Mouse (Mus musculus) embryonic fibroblast, embryonic 13.5 days (primary cell): Measurements from ENCODE around the gene Bahd1. TPM values are rescaled to one million over a fixed set of nuclear protein-coding genes. Genes with fewer than 3 reads are reported as not detected.

Experiments
- H3K27ac ChIP-seq: 2 replicates; pipeline ENCODE4 v1.5.1; 2012; ENCODE audit warnings: low read length, control low read depth, inconsistent platforms; ENCODE audit not compliant: insufficient read depth
- H3K4me1 ChIP-seq: 2 replicates; pipeline ENCODE4 v1.6.1; 2011; ENCODE audit warnings: low read length; ENCODE audit not compliant: control insufficient read depth, insufficient read depth
- H3K4me3 ChIP-seq: 2 replicates; pipeline ENCODE4 v1.5.1; 2011; ENCODE audit warnings: mild to moderate bottlenecking, control low read depth, low read length; ENCODE audit not compliant: insufficient read depth
- CTCF ChIP-seq: IDR thresholded peaks from 2 replicates; pipeline ENCODE4 v1.5.1; 2011; ENCODE audit warnings: mild to moderate bottlenecking, control low read depth, low read length, moderate library complexity, borderline replicate concordance; ENCODE audit not compliant: insufficient read depth
- POLR2A ChIP-seq: IDR thresholded peaks from 2 replicates; pipeline ENCODE4 v1.6.1; 2011; ENCODE audit warnings: low read depth, mild to moderate bottlenecking, control low read depth, low read length, moderate library complexity
- polyA plus RNA-seq: library from polyadenylated mRNA; stranded (reverse); fragments of >200 nt; gene quantifications from 2 replicates; pipeline ENCODE4 v1.2.4, GENCODE M21; 2011; ENCODE audit warnings: low read depth; ENCODE audit not compliant: missing spikeins, insufficient read length

Bahd1 gene
- polyA plus RNA-seq, 1 experiment: 12.9 TPM

DNA sequence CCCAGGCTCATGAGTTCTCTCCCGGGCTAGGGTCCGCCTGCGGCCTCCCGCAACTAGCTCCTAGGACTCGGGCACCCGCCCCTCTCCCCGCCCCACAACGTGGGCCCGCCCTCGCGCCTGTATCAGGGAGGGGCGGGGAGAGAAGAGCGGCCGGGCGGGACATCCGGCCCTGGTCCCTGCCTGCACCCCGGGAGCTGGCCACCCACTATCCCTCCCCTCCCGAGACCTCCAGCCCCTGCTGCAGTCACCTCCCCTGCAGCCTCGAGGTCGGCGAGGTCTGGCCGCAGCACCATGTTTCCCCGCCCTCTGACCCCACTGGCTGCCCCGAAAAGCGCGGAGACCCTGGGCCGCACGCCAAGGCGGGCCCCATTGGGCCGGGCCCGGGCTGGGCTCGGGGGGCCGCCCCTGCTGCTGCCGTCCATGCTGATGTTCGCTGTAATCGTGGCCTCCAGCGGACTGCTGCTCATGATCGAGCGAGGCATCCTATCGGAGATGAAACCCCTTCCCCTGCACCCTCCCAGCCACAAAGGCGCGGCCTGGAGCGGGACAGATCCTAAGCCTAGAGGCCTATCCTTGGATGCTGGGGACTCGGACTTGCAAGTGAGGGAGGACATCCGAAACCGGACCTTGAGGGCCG is 26.3 kb downstream of the Bahd1 start, which contains the start of gene Chst14:
Gene Chst14, plus strand, starts transcription at position 136 of the 637 bp plus-strand sequence.
- Histone ChIP-seq H3K27ac (no peak within 1 kb of the TSS), H3K4me3 (peak within 1 kb of the TSS; percentile 73), H3K4me1 (no peaks in the 10 kb centered on the region)
- peak; percentile 82 for TF ChIP-seq POLR2A
- no peak for TF ChIP-seq CTCF

DNA sequence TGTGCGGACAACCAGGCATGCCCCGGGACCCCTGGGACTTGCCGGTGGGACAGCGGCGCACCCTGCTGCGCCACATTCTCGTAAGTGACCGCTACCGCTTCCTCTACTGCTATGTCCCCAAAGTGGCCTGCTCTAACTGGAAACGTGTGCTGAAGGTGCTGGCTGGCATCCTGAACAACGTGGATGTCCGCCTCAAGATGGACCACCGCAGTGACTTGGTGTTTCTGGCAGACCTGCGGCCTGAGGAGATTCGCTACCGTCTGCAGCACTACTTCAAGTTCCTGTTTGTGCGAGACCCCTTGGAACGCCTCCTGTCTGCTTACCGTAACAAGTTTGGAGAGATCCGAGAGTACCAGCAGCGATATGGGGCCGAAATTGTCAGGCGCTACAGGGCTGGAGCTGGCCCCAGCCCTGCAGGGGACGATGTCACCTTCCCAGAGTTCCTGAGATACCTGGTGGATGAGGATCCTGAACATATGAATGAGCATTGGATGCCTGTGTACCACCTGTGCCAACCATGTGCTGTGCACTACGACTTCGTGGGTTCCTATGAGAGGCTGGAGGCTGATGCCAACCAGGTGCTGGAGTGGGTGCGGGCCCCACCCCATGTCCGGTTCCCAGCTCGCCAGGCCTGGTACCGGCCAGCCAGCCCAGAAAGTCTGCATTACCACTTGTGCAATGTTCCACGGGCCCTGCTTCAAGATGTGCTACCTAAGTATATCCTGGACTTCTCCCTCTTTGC is 27.0 kb downstream of the Bahd1 start:
- TF ChIP-seq POLR2A (no peak; the same call in 1 of the 2 replicates), CTCF (no peak)
- Histone ChIP-seq H3K4me1 (no peaks in the 10 kb centered on the region), H3K4me3 (peak overlapping the region; percentile 73), H3K27ac (no peak overlapping the region)

DNA sequence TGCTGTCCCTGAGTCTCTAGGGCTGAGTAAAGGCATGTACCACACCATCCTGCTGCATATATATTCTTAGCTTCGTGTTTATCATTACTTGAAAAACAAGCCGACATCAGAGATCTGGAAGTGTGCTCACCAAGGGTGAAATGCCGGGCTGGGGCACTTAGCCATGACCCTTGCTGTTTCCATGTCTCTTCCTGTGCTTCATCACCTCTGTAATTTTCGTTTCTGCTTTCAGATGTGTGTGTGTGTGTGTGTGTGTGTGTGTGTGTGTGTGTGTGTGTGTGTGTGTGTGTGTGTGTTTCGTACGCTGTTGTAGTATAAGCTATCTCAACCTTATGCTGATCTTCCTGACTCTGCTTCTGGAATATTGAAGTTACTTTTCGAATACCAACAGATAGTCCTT is 41.2 kb downstream of the Bahd1 start:
- no peak overlapping the region for H3K27ac ChIP-seq
- no peak overlapping the region for H3K4me3 ChIP-seq
- H3K4me1 ChIP-seq: no peaks in the 10 kb centered on the region; the same call in 1 of the 2 replicates
- TF ChIP-seq POLR2A (no peak), CTCF (no peak)

DNA sequence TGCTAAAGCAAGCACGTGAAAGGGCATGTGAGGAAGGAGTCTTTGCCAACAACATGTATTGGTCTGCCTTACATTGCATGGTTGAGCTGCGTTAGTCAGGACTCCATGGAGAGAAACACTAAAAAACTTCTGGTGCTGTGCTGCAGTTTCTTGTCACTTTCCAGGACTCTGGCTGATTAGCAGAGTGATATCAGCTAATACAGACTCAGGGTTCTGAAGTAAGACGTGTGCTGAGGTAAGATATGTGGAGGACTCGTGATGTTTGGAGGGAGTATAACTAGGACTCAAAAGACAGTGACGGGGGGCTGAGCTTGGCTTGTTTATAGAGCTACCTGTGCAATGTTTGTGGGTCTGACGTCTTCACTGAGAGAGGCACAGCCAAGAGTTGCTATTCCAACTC is 43.1 kb downstream of the Bahd1 start:
- no peak for TF ChIP-seq CTCF
- no peak for TF ChIP-seq POLR2A
- Histone ChIP-seq H3K4me3 (no peak overlapping the region), H3K27ac (no peak overlapping the region), H3K4me1 (no peaks in the 10 kb centered on the region; the same call in 1 of the 2 replicates)

- Histone ChIP-seq H3K27ac (no peak overlapping the region), H3K4me1 (no peaks in the 10 kb centered on the region), H3K4me3 (no peak overlapping the region)
- TF ChIP-seq CTCF: no peak
- TF ChIP-seq POLR2A: no peak
Measured at GRCm38 (mm10) chr2:118948818-118949217, 48.6 kb downstream of the Bahd1 start.

DNA sequence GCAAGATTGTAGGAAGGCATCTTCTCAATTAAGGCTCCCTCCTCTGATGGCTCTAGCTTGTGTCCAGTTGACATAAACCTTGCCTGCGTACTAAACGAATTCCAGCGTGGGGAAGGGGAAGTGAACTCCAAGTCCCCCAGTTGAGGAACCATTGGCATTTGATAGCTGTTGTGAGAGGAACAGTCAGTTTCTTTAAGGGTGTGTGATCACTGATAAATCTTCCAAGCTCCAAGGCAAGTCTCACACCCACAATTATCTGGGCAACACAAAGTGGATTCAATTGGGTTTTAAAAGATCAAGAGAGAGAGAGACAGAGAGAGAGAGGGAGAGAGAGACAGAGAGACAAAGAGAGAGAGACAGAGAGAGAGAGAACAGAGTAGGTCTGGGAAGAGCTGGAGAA is 49.5 kb downstream of the Bahd1 start:
- Histone ChIP-seq H3K27ac (no peak overlapping the region), H3K4me1 (no peaks in the 10 kb centered on the region), H3K4me3 (no peak overlapping the region)
- TF ChIP-seq POLR2A: no peak
- no peak for TF ChIP-seq CTCF

GRCm38 (mm10) chr2:118956497-118956896 is 56.3 kb downstream of the Bahd1 start:
- no peak overlapping the region for H3K4me3 ChIP-seq
- TF ChIP-seq POLR2A (no peak), CTCF (no peak)
- H3K4me1 ChIP-seq: 0 out of 2 replicates have a peak, but pooled peaks cover 2% of the 10 kb centered on the region
- H3K27ac ChIP-seq: no peak overlapping the region

- peaks cover 8% of the 10 kb centered on the region for H3K4me1 ChIP-seq
- no peak overlapping the region for H3K27ac ChIP-seq
- TF ChIP-seq CTCF: no peak
- TF ChIP-seq POLR2A: no peak
- H3K4me3 ChIP-seq: no peak overlapping the region
Measured at GRCm38 (mm10) chr2:118959644-118960043, 59.5 kb downstream of the Bahd1 start.

GRCm38 (mm10) chr2:118960413-118960812 is 60.2 kb downstream of the Bahd1 start:
- TF ChIP-seq CTCF (no peak), POLR2A (no peak)
- no peak overlapping the region for H3K27ac ChIP-seq
- H3K4me1 ChIP-seq: peaks cover 8% of the 10 kb centered on the region
- H3K4me3 ChIP-seq: no peak overlapping the region

GRCm38 (mm10) chr2:118961546-118961945 is 61.4 kb downstream of the Bahd1 start:
- no peak overlapping the region for H3K4me3 ChIP-seq
- peaks cover 8% of the 10 kb centered on the region for H3K4me1 ChIP-seq
- no peak for TF ChIP-seq CTCF
- TF ChIP-seq POLR2A: peak; percentile 26; the same call in 1 of the 2 replicates
- H3K27ac ChIP-seq: peak overlapping the region; percentile 45; the same call in 1 of the 2 replicates
